Mouse (Mus musculus): ENCODE results near the gene Cdh6. TPM values are rescaled to one million over a fixed set of nuclear protein-coding genes. Genes with fewer than 3 reads are reported as not detected.

Cdh6 gene
- 10 to 100 TPM; 17.0 to 21.4 (median 19.0) TPM for total RNA-seq (2022)

DNA sequence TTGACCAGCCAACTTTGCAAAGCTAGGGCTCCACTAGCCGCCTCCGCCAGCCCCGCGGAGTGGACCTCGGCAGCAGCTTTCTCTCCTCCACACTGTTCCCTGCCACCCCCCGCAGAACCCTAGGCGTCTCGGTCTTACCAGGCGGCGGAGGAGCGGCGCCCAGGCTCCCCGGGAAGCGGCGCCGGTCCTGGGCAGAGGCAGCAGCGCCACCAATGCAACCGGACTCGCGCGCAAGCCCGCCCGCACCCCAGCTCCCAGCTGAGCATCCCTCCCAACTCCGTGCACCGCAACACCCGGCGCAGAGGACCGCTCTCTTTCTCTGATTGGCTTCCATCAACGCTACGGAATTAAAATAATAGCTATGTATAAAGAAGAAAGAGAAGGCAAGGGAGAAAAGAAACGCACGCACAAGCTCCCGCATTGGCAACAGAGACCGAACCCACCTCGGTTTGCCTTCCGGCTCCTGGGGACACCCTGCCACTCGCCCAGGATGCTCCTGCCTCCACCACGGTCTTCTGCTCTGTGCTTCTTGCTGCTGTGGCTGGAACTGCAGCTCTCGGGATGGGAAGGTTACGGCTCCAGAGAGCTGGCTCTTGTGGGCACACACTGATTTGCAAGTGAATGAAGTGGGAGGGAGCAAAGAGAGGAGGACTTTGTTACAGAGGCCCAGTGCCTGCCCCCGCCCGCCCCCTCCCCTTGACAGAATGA is at the start of gene Cdh6:
Gene Cdh6, minus strand, starts transcription at position 605 of the 708 bp plus-strand sequence.
- DNase-seq (ENCODE audit: low spot score in 2 of 2), result peak; percentile 50 to 56

- no peak for DNase-seq (ENCODE audit: low spot score in 2 of 2)
Measured at GRCm38 (mm10) chr15:13219727-13220454, 46.4 kb upstream of the Cdh6 start.

DNA sequence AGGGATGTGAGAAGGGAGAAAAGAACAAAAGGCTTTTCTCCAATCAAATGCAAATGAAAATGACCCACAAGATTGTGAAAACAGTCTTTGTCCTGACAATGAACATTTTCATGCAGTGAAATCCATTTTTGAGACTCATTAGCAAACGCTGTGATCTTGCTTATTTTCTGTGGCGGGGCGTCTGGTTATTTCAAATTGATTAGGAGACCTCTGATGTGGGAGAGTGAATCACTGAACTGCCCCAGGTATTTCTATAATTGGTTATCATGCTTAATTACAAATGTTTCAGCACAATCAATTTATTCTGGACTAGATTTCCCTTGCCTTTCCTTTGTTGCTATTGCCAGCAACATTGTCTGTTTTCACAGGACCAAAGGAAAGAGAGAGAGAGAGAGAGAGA is 44.3 kb upstream of the Cdh6 start:
- no peak for DNase-seq (ENCODE audit: low spot score in 2 of 2)

DNA sequence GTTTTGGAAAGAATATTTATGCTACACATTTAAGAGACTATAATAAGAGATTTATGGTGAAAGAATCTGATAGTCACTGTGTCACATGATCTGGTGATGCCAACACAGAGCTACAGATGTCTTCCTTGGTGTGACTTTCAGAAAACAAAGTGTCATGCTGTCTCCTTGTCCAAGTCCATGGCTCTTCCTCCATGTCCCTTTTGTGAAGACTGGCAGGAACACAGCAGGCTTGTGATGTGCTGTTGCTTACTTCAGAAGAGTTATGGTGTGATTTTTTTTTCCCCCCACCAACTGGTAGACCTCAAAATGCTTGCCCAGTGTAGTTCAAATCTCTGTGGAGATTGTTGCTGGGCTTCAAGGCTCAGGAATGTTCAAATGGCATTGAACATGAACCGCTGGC is 43.7 kb upstream of the Cdh6 start:
- no peak for DNase-seq (ENCODE audit: low spot score in 2 of 2)

GRCm38 (mm10) chr15:13212956-13213355 is 39.5 kb upstream of the Cdh6 start:
- DNase-seq (ENCODE audit: low spot score in 2 of 2), result no peak

DNA sequence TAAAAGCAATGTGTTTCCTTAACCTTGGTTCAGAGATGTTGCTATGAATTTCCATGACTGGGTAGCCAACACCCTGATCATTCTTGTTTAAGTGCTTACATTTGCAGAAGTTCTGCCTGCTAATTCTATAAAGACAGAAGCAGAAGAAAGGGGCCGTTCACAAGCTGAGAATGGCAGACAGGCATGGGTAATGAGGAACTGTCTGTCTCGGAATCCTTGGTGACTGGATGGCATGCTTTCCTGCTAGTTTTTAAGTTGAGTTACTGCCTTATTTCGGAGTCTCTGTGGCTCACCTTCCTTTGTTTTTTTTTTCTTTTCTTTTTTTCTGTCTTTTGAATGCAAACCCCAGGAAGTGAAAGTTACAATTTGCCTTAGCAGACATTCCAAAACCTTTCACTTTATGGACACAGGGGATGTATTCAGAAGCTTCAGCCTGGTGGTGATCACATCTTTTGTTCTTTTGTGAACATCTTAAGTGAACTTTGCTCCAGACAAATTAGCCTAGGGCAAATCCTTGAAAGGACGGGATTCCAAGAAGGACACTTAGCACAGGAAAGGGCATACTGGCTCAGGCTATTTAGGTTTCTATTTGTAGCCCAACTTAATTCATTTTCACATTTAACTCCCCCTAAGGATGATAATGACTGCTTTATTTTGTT is 38.7 kb upstream of the Cdh6 start:
- DNase-seq (ENCODE audit: low spot score in 2 of 2), result no peak

GRCm38 (mm10) chr15:13210186-13210585 is 36.7 kb upstream of the Cdh6 start:
- peak in 1 of 2 experiments; percentile 29 for DNase-seq (ENCODE audit: low spot score in 2 of 2)

- DNase-seq (ENCODE audit: low spot score in 2 of 2), result no peak
Measured at GRCm38 (mm10) chr15:13208716-13209115, 35.2 kb upstream of the Cdh6 start.

- no peak for DNase-seq (ENCODE audit: low spot score in 2 of 2)
Measured at GRCm38 (mm10) chr15:13196237-13196636, 22.8 kb upstream of the Cdh6 start.

- DNase-seq (ENCODE audit: low spot score in 2 of 2), result no peak
Measured at GRCm38 (mm10) chr15:13194048-13194447, 20.6 kb upstream of the Cdh6 start.

DNA sequence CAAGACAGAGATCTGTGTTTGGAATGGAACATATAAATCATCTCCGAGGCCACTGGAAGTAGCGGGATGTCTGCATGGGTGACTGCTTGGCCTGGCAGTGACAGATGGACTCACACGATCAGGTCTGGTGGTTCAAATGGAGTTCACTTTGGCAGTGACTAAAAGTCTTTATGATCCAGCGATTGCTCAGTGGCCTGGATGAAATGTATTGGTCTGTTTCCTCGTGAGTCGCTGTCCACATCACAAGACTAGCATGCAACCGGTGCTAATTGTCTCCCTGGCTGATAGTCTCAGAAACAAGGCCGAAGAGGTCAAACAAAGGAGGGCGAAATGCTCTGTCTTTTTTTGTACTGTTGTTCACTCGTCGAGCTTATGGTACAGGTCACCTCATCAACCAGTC is 19.6 kb upstream of the Cdh6 start:
- DNase-seq (ENCODE audit: low spot score in 2 of 2), result no peak

GRCm38 (mm10) chr15:13183661-13184060 is 10.2 kb upstream of the Cdh6 start:
- DNase-seq (ENCODE audit: low spot score in 2 of 2), result no peak

- DNase-seq (ENCODE audit: low spot score in 2 of 2), result no peak
Measured at GRCm38 (mm10) chr15:13181430-13181829, 8.0 kb upstream of the Cdh6 start.

DNA sequence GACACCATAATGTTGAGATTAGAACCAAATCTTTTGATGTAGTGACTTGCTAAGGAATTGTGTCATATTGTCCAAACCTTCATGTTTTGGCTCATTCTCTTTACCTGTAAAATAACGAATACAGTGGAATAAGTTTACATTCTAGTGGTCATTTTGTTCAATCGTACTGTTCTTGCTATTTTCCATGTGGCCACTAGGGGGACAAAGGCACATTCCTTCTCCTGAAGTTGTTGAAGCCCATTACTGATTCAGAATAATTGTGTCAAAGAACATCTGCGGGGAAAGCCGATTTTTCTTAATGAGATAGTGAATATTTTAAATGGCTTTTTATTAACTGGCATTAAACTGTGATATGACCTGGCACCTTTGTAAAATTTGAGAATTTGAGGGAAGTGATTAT is 7.5 kb upstream of the Cdh6 start:
- DNase-seq (ENCODE audit: low spot score in 2 of 2), result no peak

DNA sequence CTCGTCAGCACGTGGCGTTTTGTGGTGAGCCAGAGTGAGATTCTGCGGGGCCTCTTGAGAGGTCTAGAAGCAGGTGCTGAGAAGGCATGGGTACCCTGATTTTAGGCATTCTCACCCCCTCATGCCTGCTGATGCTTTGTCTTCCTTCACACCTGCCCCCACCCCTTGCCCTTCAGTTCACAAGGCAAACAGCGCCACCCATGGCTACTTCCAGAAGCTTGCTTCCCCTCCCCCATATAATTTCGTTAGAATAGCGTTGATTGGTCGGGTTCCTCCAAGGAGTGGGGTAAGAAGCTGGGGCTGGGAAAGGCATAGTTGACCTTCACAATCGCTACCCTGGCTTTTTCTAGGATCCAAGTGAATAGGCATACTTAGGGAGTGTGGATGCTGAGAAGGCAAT is 2.5 kb upstream of the Cdh6 start:
- no peak for DNase-seq (ENCODE audit: low spot score in 2 of 2)

GRCm38 (mm10) chr15:13174618-13174980 is 1.1 kb upstream of the Cdh6 start:
- DNase-seq (ENCODE audit: low spot score in 2 of 2), result no peak

DNA sequence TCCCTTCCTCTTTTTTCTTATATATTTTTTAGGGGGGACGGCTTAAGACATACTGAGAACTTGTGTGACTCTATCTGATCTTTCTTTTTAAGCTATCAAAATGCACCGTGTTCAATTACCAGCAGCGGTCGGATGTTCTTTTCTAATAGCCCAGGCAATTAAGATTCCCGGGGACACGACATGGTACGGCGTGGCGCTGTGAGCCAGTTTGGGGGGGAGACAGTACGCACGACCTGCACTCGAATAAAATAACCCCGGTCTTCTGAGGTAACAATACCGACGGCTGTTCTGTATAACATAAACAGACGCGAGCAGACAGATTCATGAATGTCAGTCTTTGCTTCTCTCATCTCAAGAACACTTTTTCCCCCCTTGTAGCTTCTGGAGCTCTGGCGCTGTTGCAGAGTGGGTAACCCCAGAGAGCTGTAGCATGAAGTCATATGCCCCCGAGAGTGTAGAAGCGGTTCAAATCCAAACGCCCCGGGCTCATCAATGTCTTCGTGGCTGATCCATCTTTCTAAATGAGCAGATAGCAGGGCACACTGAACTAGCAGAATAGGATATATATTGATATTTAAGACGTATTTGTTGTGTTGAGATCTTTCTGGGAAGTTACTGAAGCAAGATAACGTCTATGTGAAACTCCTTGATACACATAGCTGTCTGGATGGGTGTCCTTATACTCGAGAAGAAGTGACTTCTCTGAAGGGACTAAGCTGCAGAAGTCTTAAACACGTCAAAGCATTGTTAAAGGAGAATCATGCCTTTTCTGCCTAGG is 554 bp upstream of the Cdh6 start:
- no peak for DNase-seq (ENCODE audit: low spot score in 2 of 2)

- no peak for DNase-seq (ENCODE audit: low spot score in 2 of 2)
Measured at GRCm38 (mm10) chr15:13172365-13173070, 957 bp downstream of the Cdh6 start.

DNA sequence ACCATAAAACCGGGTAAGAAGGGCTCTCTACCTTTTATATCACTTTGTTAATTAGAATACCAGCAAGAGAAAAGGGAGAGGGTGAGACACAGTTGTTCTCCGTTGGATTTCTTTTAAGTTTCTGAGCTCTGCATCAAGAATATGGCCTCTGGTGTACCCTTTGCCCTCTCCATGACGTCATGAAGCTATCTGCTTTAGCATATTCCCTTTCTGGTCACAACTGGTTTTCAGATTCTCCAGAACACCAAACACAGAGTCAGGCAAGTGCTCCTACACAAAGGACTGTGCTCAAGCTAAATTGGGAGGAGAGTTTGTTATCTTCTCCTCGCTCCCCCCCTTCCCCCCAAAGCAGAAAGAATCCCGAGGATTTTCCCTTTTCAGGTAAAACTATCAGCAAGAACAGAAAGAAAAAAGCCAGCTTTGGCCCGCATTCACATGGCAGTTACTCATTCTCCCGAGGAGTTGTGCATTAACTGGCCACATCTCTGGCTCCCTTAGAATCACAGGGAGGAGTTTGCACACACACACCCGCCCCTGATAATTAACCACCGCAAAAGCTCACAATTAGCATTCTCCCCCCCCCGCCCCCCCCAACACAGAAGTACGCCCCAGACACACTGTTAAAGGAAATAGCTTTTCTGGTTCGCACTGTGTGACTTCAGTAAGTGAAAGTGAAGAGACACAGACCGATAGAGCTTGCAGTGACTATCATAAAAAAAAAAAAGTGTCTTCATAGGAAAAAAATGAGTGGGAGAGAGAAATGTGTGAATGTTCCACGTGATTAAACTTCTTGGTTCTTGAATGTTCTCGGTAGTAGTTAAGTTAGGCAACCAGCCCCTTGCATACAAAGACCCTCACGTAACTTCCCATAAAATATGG is 1.8 kb downstream of the Cdh6 start:
- DNase-seq (ENCODE audit: low spot score in 2 of 2), result no peak

Data from left cerebral cortex, adult 8-10 months (tissue).